Mouse (Mus musculus) MEL (cell line): ENCODE data around the gene Ugt1a10.

Experiments used
- CHD2 ChIP-seq: IDR thresholded peaks from 2 replicates; pipeline ENCODE4 v1.6.1; 2011; ENCODE audit warnings: low read length, improper control_type of control experiment
- CTCF ChIP-seq, 3 experiments: IDR thresholded peaks in 2 of 3; conservative IDR thresholded peaks in 1 of 3; 2 replicates each; pipeline ENCODE4 v1.5.1; 2011 to 2012; ENCODE audit warnings: low read length in 3 of 3, low read depth in 2 of 3, mild to moderate bottlenecking in 2 of 3, improper control_type of control experiment in 1 of 3, inconsistent platforms in 1 of 3, mixed read lengths in 1 of 3, moderate library complexity in 1 of 3; ENCODE audit not compliant: control insufficient read depth in 1 of 3, insufficient read depth in 1 of 3, poor library complexity in 1 of 3, severe bottlenecking in 1 of 3
- EP300 ChIP-seq, 2 experiments: IDR thresholded peaks; 2 replicates each; pipeline ENCODE4 v1.6.1; 2011; ENCODE audit warnings: improper control_type of control experiment in 2 of 2, low read length in 2 of 2, low read depth in 1 of 2, mild to moderate bottlenecking in 1 of 2
- HCFC1 ChIP-seq: IDR thresholded peaks from 2 replicates; pipeline ENCODE4 v1.6.1; 2012; ENCODE audit warnings: low read depth, mild to moderate bottlenecking, inconsistent platforms, low read length, improper control_type of control experiment, moderate library complexity
- MYC ChIP-seq: IDR thresholded peaks from 2 replicates; pipeline ENCODE4 v1.6.1; 2011; ENCODE audit warnings: low read depth, mild to moderate bottlenecking, low read length, improper control_type of control experiment, moderate library complexity
- NELFE ChIP-seq: IDR thresholded peaks from 2 replicates; pipeline ENCODE4 v1.6.1; 2011; ENCODE audit warnings: low read depth, low read length, improper control_type of control experiment
- POLR2A ChIP-seq, 2 experiments: IDR thresholded peaks; 2 replicates each; pipeline ENCODE4 v1.6.1; 2011 to 2012; ENCODE audit warnings: low read length in 2 of 2, mild to moderate bottlenecking in 2 of 2, control low read depth in 1 of 2, improper control_type of control experiment in 1 of 2, low read depth in 1 of 2, moderate library complexity in 1 of 2; ENCODE audit not compliant: control insufficient read depth in 1 of 2, insufficient read depth in 1 of 2, poor library complexity in 1 of 2
- RCOR1 ChIP-seq: IDR thresholded peaks from 2 replicates; pipeline ENCODE4 v1.6.1; 2012; ENCODE audit warnings: low read depth, mild to moderate bottlenecking, inconsistent platforms, low read length, improper control_type of control experiment
- SIN3A ChIP-seq: IDR thresholded peaks from 2 replicates; pipeline ENCODE4 v1.6.1; 2012; ENCODE audit warnings: low read length, improper control_type of control experiment, inconsistent platforms

GRCm38 (mm10) chr1:88214462-88214952, 159.3 kb downstream of the Ugt1a10 start:
- TF ChIP-seq HCFC1 (no peak), SIN3A (no peak), CHD2 (no peak), CTCF (IDR thresholded peaks at IDR 0.05 in 2 of 3, conservative IDR thresholded peaks at IDR 0.05 in 1 of 3; ENCODE audit: control insufficient read depth in 1 of 3, insufficient read depth in 1 of 3, low read depth in 2 of 3, low read length in 3 of 3, poor library complexity in 1 of 3, severe bottlenecking in 1 of 3) (no peak), EP300 (IDR thresholded peaks at IDR 0.05; ENCODE audit: low read depth in 1 of 2, low read length in 2 of 2) (no peak), MYC (no peak), RCOR1 (no peak), NELFE (no peak), POLR2A (IDR thresholded peaks at IDR 0.05; ENCODE audit: control insufficient read depth in 1 of 2, insufficient read depth in 1 of 2, low read depth in 1 of 2, low read length in 2 of 2, poor library complexity in 1 of 2) (no peak)
